Mouse (Mus musculus) cerebellum, adult 11 months (tissue): ENCODE results near the gene Cfap43.

Source experiments
- DNase-seq: peaks from one replicate; pipeline ENCODE4 v3.0.0; 2022

The Cfap43 gene

GRCm38 (mm10) chr19:47919126-47919965, at the start of gene Cfap43, which contains the start of gene Itprip:
TSS of gene Cfap43 (minus strand) at chr19:47919287.
TSS of gene Itprip (minus strand) at chr19:47919299.
- DNase-seq: no peak

GRCm38 (mm10) chr19:47958181-47958580, 39.1 kb upstream of the Cfap43 start:
- DNase-seq: no peak

- DNase-seq: no peak
Measured at GRCm38 (mm10) chr19:47953169-47953568, 34.1 kb upstream of the Cfap43 start.

GRCm38 (mm10) chr19:47950946-47951345, 31.9 kb upstream of the Cfap43 start:
- no peak for DNase-seq

GRCm38 (mm10) chr19:47946821-47947465, 27.9 kb upstream of the Cfap43 start:
- DNase-seq: no peak

GRCm38 (mm10) chr19:47939361-47939760, 20.3 kb upstream of the Cfap43 start:
- no peak for DNase-seq

- DNase-seq: no peak
Measured at GRCm38 (mm10) chr19:47937443-47938406, 18.6 kb upstream of the Cfap43 start, which contains the start of gene Cfap58. TSS of gene Cfap58 (plus strand) at chr19:47937675.

GRCm38 (mm10) chr19:47936938-47937337, 17.9 kb upstream of the Cfap43 start:
- DNase-seq: no peak

- no peak for DNase-seq
Measured at GRCm38 (mm10) chr19:47936490-47936889, 17.4 kb upstream of the Cfap43 start.

- no peak for DNase-seq
Measured at GRCm38 (mm10) chr19:47935530-47935929, 16.4 kb upstream of the Cfap43 start.

- DNase-seq: no peak
Measured at GRCm38 (mm10) chr19:47934636-47935238, 15.7 kb upstream of the Cfap43 start.

GRCm38 (mm10) chr19:47934146-47934545, 15.1 kb upstream of the Cfap43 start:
- DNase-seq: no peak

- DNase-seq: no peak
Measured at GRCm38 (mm10) chr19:47931982-47932638, 13.0 kb upstream of the Cfap43 start.

- no peak for DNase-seq
Measured at GRCm38 (mm10) chr19:47929043-47929442, 10.0 kb upstream of the Cfap43 start.

GRCm38 (mm10) chr19:47927032-47927431, 7.9 kb upstream of the Cfap43 start:
- no peak for DNase-seq

GRCm38 (mm10) chr19:47925819-47926218, 6.7 kb upstream of the Cfap43 start:
- DNase-seq: no peak

GRCm38 (mm10) chr19:47919966-47920375, 884 bp upstream of the Cfap43 start:
- no peak for DNase-seq

- no peak for DNase-seq
Measured at GRCm38 (mm10) chr19:47918455-47919101, 509 bp downstream of the Cfap43 start.

- no peak for DNase-seq
Measured at GRCm38 (mm10) chr19:47918016-47918415, 1.1 kb downstream of the Cfap43 start.

- DNase-seq: no peak
Measured at GRCm38 (mm10) chr19:47917396-47917795, 1.7 kb downstream of the Cfap43 start.

- no peak for DNase-seq
Measured at GRCm38 (mm10) chr19:47915251-47915650, 3.8 kb downstream of the Cfap43 start.
